Mouse (Mus musculus): ENCODE data around the gene Rtl6. TPM values are rescaled to one million over a fixed set of nuclear protein-coding genes. Genes with fewer than 3 reads are reported as not detected.
A peak's percentile ranks its signal among the peaks of the same experiment; 100 is the strongest.

Gene Rtl6
- total RNA-seq, 2 experiments from 2014 or later: 52.7 to 53.7 TPM

GRCm38 (mm10) chr15:84535953-84536352 lies 21.7 kb downstream of the Rtl6 start:
- Histone ChIP-seq H3K4me3 (no peak overlapping the region), H3K27ac (no peak overlapping the region)
- DNase-seq (ENCODE audit: extremely low spot score in 1 of 2, low spot score in 2 of 2): no peak
- intact Hi-C loops (cut with DNase I): loop anchor here (5.0 kb wide), 1 partner anchor 61 kb away; no protein-coding TSS in a partner anchor
- TF ChIP-seq CTCF (IDR thresholded peaks at IDR 0.05): peak; percentile 49

- Histone ChIP-seq H3K4me3 (no peak overlapping the region), H3K27ac (no peak overlapping the region)
- intact Hi-C loops (cut with DNase I): no loop called here
- DNase-seq (ENCODE audit: extremely low spot score in 1 of 2, low spot score in 2 of 2): no peak
- TF ChIP-seq CTCF (IDR thresholded peaks at IDR 0.05): no peak
Observed at GRCm38 (mm10) chr15:84532211-84532610, 25.4 kb downstream of the Rtl6 start.

- DNase-seq (ENCODE audit: extremely low spot score in 1 of 2, low spot score in 2 of 2): peak in 1 of 2 experiments; percentile 24
- H3K4me3 ChIP-seq: no peak overlapping the region
- no peak for TF ChIP-seq CTCF (IDR thresholded peaks at IDR 0.05)
- intact Hi-C loops (cut with DNase I): no loop called here
- H3K27ac ChIP-seq: no peak overlapping the region
Observed at GRCm38 (mm10) chr15:84531535-84531934, 26.1 kb downstream of the Rtl6 start.

GRCm38 (mm10) chr15:84526921-84527320 lies 30.7 kb downstream of the Rtl6 start:
- no peak; the same call in 1 of the 2 replicates for TF ChIP-seq CTCF (IDR thresholded peaks at IDR 0.05)
- H3K4me3 ChIP-seq: no peak overlapping the region
- no peak for DNase-seq (ENCODE audit: extremely low spot score in 1 of 2, low spot score in 2 of 2)
- H3K27ac ChIP-seq: no peak overlapping the region
- intact Hi-C loops (cut with DNase I): no loop called here

GRCm38 (mm10) chr15:84525222-84525883 lies 32.3 kb downstream of the Rtl6 start:
- no peak for DNase-seq (ENCODE audit: extremely low spot score in 1 of 2, low spot score in 2 of 2)
- no peak for TF ChIP-seq CTCF (IDR thresholded peaks at IDR 0.05)
- intact Hi-C loops (cut with DNase I): no loop called here
- Histone ChIP-seq H3K4me3 (no peak overlapping the region), H3K27ac (no peak overlapping the region)

GRCm38 (mm10) chr15:84522953-84523689 lies 34.5 kb downstream of the Rtl6 start:
- H3K4me3 ChIP-seq: no peak overlapping the region
- TF ChIP-seq CTCF (IDR thresholded peaks at IDR 0.05): no peak
- no peak for DNase-seq (ENCODE audit: extremely low spot score in 1 of 2, low spot score in 2 of 2)
- H3K27ac ChIP-seq: no peak overlapping the region
- intact Hi-C loops (cut with DNase I): no loop called here

- H3K4me3 ChIP-seq: no peak overlapping the region
- intact Hi-C loops (cut with DNase I): no loop called here
- DNase-seq (ENCODE audit: extremely low spot score in 1 of 2, low spot score in 2 of 2): no peak
- H3K27ac ChIP-seq: no peak overlapping the region
- TF ChIP-seq CTCF (IDR thresholded peaks at IDR 0.05): no peak
Observed at GRCm38 (mm10) chr15:84521486-84521885, 36.1 kb downstream of the Rtl6 start.

GRCm38 (mm10) chr15:84518540-84518939 lies 39.1 kb downstream of the Rtl6 start:
- Histone ChIP-seq H3K4me3 (no peak overlapping the region), H3K27ac (no peak overlapping the region)
- intact Hi-C loops (cut with DNase I): no loop called here
- no peak for TF ChIP-seq CTCF (IDR thresholded peaks at IDR 0.05)
- DNase-seq (ENCODE audit: extremely low spot score in 1 of 2, low spot score in 2 of 2): no peak

- Histone ChIP-seq H3K4me3 (no peak overlapping the region), H3K27ac (no peak overlapping the region)
- TF ChIP-seq CTCF (IDR thresholded peaks at IDR 0.05): no peak
- intact Hi-C loops (cut with DNase I): no loop called here
- DNase-seq (ENCODE audit: extremely low spot score in 1 of 2, low spot score in 2 of 2): no peak
Observed at GRCm38 (mm10) chr15:84512626-84513296, 44.9 kb downstream of the Rtl6 start.

- no peak for TF ChIP-seq CTCF (IDR thresholded peaks at IDR 0.05)
- DNase-seq (ENCODE audit: extremely low spot score in 1 of 2, low spot score in 2 of 2): peak; percentile 53 to 54
- no peak overlapping the region for H3K4me3 ChIP-seq
- intact Hi-C loops (cut with DNase I): no loop called here
- H3K27ac ChIP-seq: no peak overlapping the region
Observed at GRCm38 (mm10) chr15:84509981-84510380, 47.6 kb downstream of the Rtl6 start.

GRCm38 (mm10) chr15:84509161-84509560 lies 48.5 kb downstream of the Rtl6 start:
- no peak for TF ChIP-seq CTCF (IDR thresholded peaks at IDR 0.05)
- no peak overlapping the region for H3K4me3 ChIP-seq
- DNase-seq (ENCODE audit: extremely low spot score in 1 of 2, low spot score in 2 of 2): peak in 1 of 2 experiments; percentile 25
- H3K27ac ChIP-seq: 0 out of 2 replicates have a peak overlapping the region, but pooled peaks have one; percentile 13
- intact Hi-C loops (cut with DNase I): no loop called here

- Histone ChIP-seq H3K4me3 (no peak overlapping the region), H3K27ac (no peak overlapping the region)
- TF ChIP-seq CTCF (IDR thresholded peaks at IDR 0.05): no peak
- peak; percentile 44 to 58 for DNase-seq (ENCODE audit: extremely low spot score in 1 of 2, low spot score in 2 of 2)
- intact Hi-C loops (cut with DNase I): no loop called here
Observed at GRCm38 (mm10) chr15:84506026-84506425, 51.6 kb downstream of the Rtl6 start.

All from left cerebral cortex, adult 2 months (tissue).